Mouse (Mus musculus): ENCODE data around the gene Tbc1d22a. TPM values are rescaled to one million over a fixed set of nuclear protein-coding genes. Genes with fewer than 3 reads are reported as not detected.

Gene Tbc1d22a
- total RNA-seq (2012; rRNA removed): 19.2 and 21.3 TPM in 2 replicates

- Histone ChIP-seq H3K27ac (ENCODE audit: insufficient read depth, low read depth, low read length, poor library complexity, severe bottlenecking) (peak within 1 kb of the TSS; percentile 64), H3K9me3 (ENCODE audit: control insufficient read depth, insufficient read depth, low read depth, low read length) (no peaks in the 10 kb centered on the region), H3K36me3 (ENCODE audit: control insufficient read depth, insufficient read depth, low read length, poor library complexity, severe bottlenecking) (no peaks in the 10 kb centered on the region), H3K4me3 (ENCODE audit: insufficient read depth in 1 of 2, low read depth in 1 of 2, low read length in 2 of 2, poor library complexity in 1 of 2, severe bottlenecking in 1 of 2) (peak within 1 kb of the TSS; percentile 75 to 100), H3K4me1 (ENCODE audit: control insufficient read depth in 2 of 2, insufficient read depth in 2 of 2, low read length in 2 of 2, poor library complexity in 1 of 2) (peaks cover under 1 to 2% of the 10 kb centered on the region in 2 experiments; a peak in 1 of 4 replicates), H3K9ac (ENCODE audit: insufficient read depth, low read depth, low read length, poor library complexity, severe bottlenecking) (peak within 1 kb of the TSS; percentile 94)
- peak; percentile 80 for TF ChIP-seq HCFC1 (IDR thresholded peaks at IDR 0.05; ENCODE audit: borderline replicate concordance, insufficient read depth, low read length)
- no peak for TF ChIP-seq MAFK (IDR thresholded peaks at IDR 0.05; ENCODE audit: insufficient read depth, low read depth, low read length)
- TF ChIP-seq CHD2 (IDR thresholded peaks at IDR 0.05; ENCODE audit: low read depth, low read length): no peak
- peak; percentile 90 for DNase-seq (ENCODE audit: low read depth, low spot score)
- in situ Hi-C loops (cut with MboI; ENCODE audit: low sequenced_read_pairs in 2 of 2, unreplicated experiment in 2 of 2): no loop called here
Observed at GRCm38 (mm10) chr15:86213753-86214548, at the start of gene Tbc1d22a. Gene Tbc1d22a (plus strand): TSS chr15:86214459.

GRCm38 (mm10) chr15:86164718-86165345 is 49.4 kb upstream of the Tbc1d22a start:
- no peak for TF ChIP-seq ZNF384 (IDR thresholded peaks at IDR 0.05; ENCODE audit: low read depth, low read length)
- no peak for TF ChIP-seq HCFC1 (IDR thresholded peaks at IDR 0.05; ENCODE audit: borderline replicate concordance, insufficient read depth, low read length)
- no peak for TF ChIP-seq MAFK (IDR thresholded peaks at IDR 0.05; ENCODE audit: insufficient read depth, low read depth, low read length)
- TF ChIP-seq ZC3H11A (IDR thresholded peaks at IDR 0.05; ENCODE audit: borderline replicate concordance, low read depth, low read length): no peak
- no peak for TF ChIP-seq CHD2 (IDR thresholded peaks at IDR 0.05; ENCODE audit: low read depth, low read length)
- Histone ChIP-seq H3K9ac (ENCODE audit: insufficient read depth, low read depth, low read length, poor library complexity, severe bottlenecking) (no peak overlapping the region), H3K4me1 (ENCODE audit: control insufficient read depth in 2 of 2, insufficient read depth in 2 of 2, low read length in 2 of 2, poor library complexity in 1 of 2) (peaks cover 5 to 18% of the 10 kb centered on the region in 2 experiments; a peak in 3 of 4 replicates), H3K27ac (ENCODE audit: insufficient read depth, low read depth, low read length, poor library complexity, severe bottlenecking) (no peak overlapping the region), H3K36me3 (ENCODE audit: control insufficient read depth, insufficient read depth, low read length, poor library complexity, severe bottlenecking) (no peaks in the 10 kb centered on the region), H3K9me3 (ENCODE audit: control insufficient read depth, insufficient read depth, low read depth, low read length) (no peaks in the 10 kb centered on the region), H3K4me3 (ENCODE audit: insufficient read depth in 1 of 2, low read depth in 1 of 2, low read length in 2 of 2, poor library complexity in 1 of 2, severe bottlenecking in 1 of 2) (peak overlapping the region in 1 of 2 experiments; percentile 27; a peak in 1 of 4 replicates)
- no peak for DNase-seq (ENCODE audit: low read depth, low spot score)
- in situ Hi-C loops (cut with MboI; ENCODE audit: low sequenced_read_pairs in 2 of 2, unreplicated experiment in 2 of 2): no loop called here

DNA sequence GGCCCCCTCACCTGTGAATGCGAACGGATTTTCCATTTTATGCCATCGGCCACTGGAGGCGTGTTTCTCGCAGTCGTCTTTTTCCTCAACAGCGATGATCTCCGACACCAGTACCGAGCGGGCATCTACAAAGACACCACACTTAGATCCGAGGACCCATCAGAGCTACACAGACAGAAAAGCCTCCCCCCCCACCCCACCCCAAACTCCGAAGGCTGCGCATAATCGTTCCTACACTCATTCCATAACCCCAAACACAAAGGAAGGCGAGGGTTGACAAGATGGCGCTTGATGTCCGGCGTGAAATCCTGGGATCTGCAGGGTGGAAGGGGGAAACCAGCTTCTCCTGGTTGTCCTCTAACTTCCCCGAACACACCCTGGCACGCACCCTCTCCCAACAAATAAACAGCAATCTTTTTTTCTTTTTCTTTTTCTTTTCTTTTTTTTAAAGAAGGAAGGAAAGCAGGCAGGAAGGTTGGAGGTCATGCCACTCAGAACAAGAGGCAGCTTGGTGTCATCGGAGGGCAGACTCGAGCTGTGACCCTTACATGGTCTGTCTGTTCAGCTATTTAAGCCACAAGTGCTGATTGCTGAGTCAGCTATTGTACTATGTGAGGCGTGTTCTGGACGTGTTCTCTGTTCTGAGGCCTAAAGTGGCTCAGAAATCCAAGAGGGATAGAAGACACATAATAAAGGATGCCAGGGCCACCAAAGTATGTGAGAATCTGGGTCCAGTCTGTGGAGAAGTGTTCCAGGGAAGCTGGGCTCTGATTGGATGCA is 48.3 kb upstream of the Tbc1d22a start:
- 0 out of 4 replicates have a peak overlapping the region, but pooled peaks of 1 of the 2 experiments have one; percentile 20 for H3K4me3 ChIP-seq (ENCODE audit: insufficient read depth in 1 of 2, low read depth in 1 of 2, low read length in 2 of 2, poor library complexity in 1 of 2, severe bottlenecking in 1 of 2)
- no peaks in the 10 kb centered on the region for H3K9me3 ChIP-seq (ENCODE audit: control insufficient read depth, insufficient read depth, low read depth, low read length)
- TF ChIP-seq ZC3H11A (IDR thresholded peaks at IDR 0.05; ENCODE audit: borderline replicate concordance, low read depth, low read length): no peak
- no peak for TF ChIP-seq CHD2 (IDR thresholded peaks at IDR 0.05; ENCODE audit: low read depth, low read length)
- TF ChIP-seq ZNF384 (IDR thresholded peaks at IDR 0.05; ENCODE audit: low read depth, low read length): no peak
- peak; percentile 98 for TF ChIP-seq MAFK (IDR thresholded peaks at IDR 0.05; ENCODE audit: insufficient read depth, low read depth, low read length)
- H3K4me1 ChIP-seq (ENCODE audit: control insufficient read depth in 2 of 2, insufficient read depth in 2 of 2, low read length in 2 of 2, poor library complexity in 1 of 2): peaks cover 5 to 18% of the 10 kb centered on the region in 2 experiments; a peak in 3 of 4 replicates
- no peak for DNase-seq (ENCODE audit: low read depth, low spot score)
- H3K27ac ChIP-seq (ENCODE audit: insufficient read depth, low read depth, low read length, poor library complexity, severe bottlenecking): no peak overlapping the region
- H3K9ac ChIP-seq (ENCODE audit: insufficient read depth, low read depth, low read length, poor library complexity, severe bottlenecking): no peak overlapping the region
- in situ Hi-C loops (cut with MboI; ENCODE audit: low sequenced_read_pairs in 2 of 2, unreplicated experiment in 2 of 2): no loop called here
- H3K36me3 ChIP-seq (ENCODE audit: control insufficient read depth, insufficient read depth, low read length, poor library complexity, severe bottlenecking): no peaks in the 10 kb centered on the region

DNA sequence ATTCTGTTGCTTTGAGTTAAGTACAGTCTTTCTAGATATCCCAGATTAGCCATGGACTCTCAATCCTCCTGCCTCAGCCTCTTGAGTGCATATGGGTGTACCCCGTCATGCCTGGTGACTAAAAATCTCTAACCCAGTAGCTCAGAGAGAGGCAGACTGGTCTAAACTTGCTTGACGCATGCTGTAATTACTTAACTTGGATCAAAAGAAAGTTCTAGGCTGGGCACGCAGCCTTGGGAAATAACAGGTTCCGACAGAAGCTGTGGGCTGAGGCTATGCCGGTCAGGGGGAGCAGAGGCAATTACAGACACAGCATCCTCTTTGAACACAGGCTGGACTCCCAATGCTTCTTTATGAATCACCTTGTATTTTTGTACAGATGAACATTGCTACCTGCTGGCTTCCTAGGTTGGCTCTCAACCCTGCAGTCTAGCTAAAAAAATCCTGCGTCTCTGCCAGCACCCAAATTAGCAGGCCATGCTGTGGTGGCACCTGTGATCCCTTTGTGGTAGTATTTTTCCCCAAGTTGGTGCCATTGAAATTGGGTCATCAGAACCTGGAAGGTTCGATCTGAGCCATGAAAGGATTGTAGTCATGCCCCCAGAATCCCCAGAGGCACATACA is 47.1 kb upstream of the Tbc1d22a start:
- Histone ChIP-seq H3K27ac (ENCODE audit: insufficient read depth, low read depth, low read length, poor library complexity, severe bottlenecking) (no peak overlapping the region), H3K36me3 (ENCODE audit: control insufficient read depth, insufficient read depth, low read length, poor library complexity, severe bottlenecking) (no peaks in the 10 kb centered on the region), H3K9me3 (ENCODE audit: control insufficient read depth, insufficient read depth, low read depth, low read length) (no peaks in the 10 kb centered on the region), H3K4me1 (ENCODE audit: control insufficient read depth in 2 of 2, insufficient read depth in 2 of 2, low read length in 2 of 2, poor library complexity in 1 of 2) (peaks cover 5 to 18% of the 10 kb centered on the region in 2 experiments; a peak in 3 of 4 replicates), H3K4me3 (ENCODE audit: insufficient read depth in 1 of 2, low read depth in 1 of 2, low read length in 2 of 2, poor library complexity in 1 of 2, severe bottlenecking in 1 of 2) (no peak overlapping the region), H3K9ac (ENCODE audit: insufficient read depth, low read depth, low read length, poor library complexity, severe bottlenecking) (no peak overlapping the region)
- no peak for TF ChIP-seq HCFC1 (IDR thresholded peaks at IDR 0.05; ENCODE audit: borderline replicate concordance, insufficient read depth, low read length)
- no peak for TF ChIP-seq ZNF384 (IDR thresholded peaks at IDR 0.05; ENCODE audit: low read depth, low read length)
- TF ChIP-seq MAFK (IDR thresholded peaks at IDR 0.05; ENCODE audit: insufficient read depth, low read depth, low read length): no peak
- TF ChIP-seq ZC3H11A (IDR thresholded peaks at IDR 0.05; ENCODE audit: borderline replicate concordance, low read depth, low read length): no peak
- in situ Hi-C loops (cut with MboI; ENCODE audit: low sequenced_read_pairs in 2 of 2, unreplicated experiment in 2 of 2): no loop called here
- no peak for DNase-seq (ENCODE audit: low read depth, low spot score)

Measured in ES-E14 (cell line).